24 mouse cellular contexts compared by ENCODE assay signal in genomic region chr6:101236641-101237246, GRCm38 (mm10).
DNase-seq lines count a peak whose midpoint lies in the region; ATAC-seq and TF ChIP-seq lines count a peak whose summit lies in the region.
"Had no signal": no experiment of that assay in that cellular context is flagged by ENCODE, and none has a peak within 500 bp of the region (broad histone marks: within the 10 kb centered on the region; RNA-seq: fewer than 3 reads in every experiment).

No protein-coding gene starts in this region.

- peak; percentile 34 for DNase-seq in embryonic facial prominence, embryonic 14.5 days (ENCODE audit: low spot score)
- no peak for DNase-seq in embryonic facial prominence, embryonic 10.5 days (ENCODE audit: low spot score)
- DNase-seq in kidney, adult 9 months: no peak
- DNase-seq in neural tube, embryonic 11.5 days (ENCODE audit: low spot score): peak; percentile 63
- DNase-seq in left cerebral cortex, adult 2 months (ENCODE audit: extremely low spot score in 1 of 2, low spot score in 2 of 2): no peak
- DNase-seq in heart, postnatal 14 days: no peak
- DNase-seq: adrenal gland, postnatal 14 days; cerebellum, adult 11 months; cerebellum, postnatal 14 days; gastrocnemius, postnatal 14 days; heart, adult 18-20 months; heart, postnatal 36 days; layer of hippocampus, postnatal 36 days; thymus, adult 18-20 months had no signal

- no peak for TF ChIP-seq CTCF in left cerebral cortex, adult 2 months (IDR thresholded peaks at IDR 0.05)

- no peak overlapping the region for H3K4me3 ChIP-seq in embryonic facial prominence, embryonic 14.5 days (ENCODE audit: low read depth, low read length)
- no peak overlapping the region for H3K4me3 ChIP-seq in embryonic facial prominence, embryonic 10.5 days
- H3K4me3 ChIP-seq in kidney, embryonic 14.5 days (ENCODE audit: low read length): no peak overlapping the region
- no peak overlapping the region for H3K4me3 ChIP-seq in neural tube, embryonic 11.5 days (ENCODE audit: low read depth, low read length)
- no peak overlapping the region for H3K4me3 ChIP-seq in neural tube, embryonic 15.5 days (replicated peaks)
- no peak overlapping the region for H3K4me3 ChIP-seq in left cerebral cortex, adult 2 months
- H3K4me3 ChIP-seq: erythroblast, embryonic 14.5 days; heart, embryonic 13.5 days; layer of hippocampus, adult 2 months; stomach, embryonic 15.5 days had no signal

- no peak overlapping the region for H3K4me2 ChIP-seq in embryonic facial prominence, embryonic 14.5 days (ENCODE audit: low read depth, low read length)
- no peak overlapping the region for H3K4me2 ChIP-seq in kidney, embryonic 14.5 days (replicated peaks; ENCODE audit: low read depth, low read length)
- H3K4me2 ChIP-seq in neural tube, embryonic 11.5 days (ENCODE audit: low read depth): no peak overlapping the region
- no peak overlapping the region for H3K4me2 ChIP-seq in neural tube, embryonic 15.5 days
- H3K4me2 ChIP-seq: heart, embryonic 13.5 days; stomach, embryonic 15.5 days had no signal

- H3K27me3 ChIP-seq in embryonic facial prominence, embryonic 14.5 days (replicated peaks; ENCODE audit: control insufficient read depth, insufficient read depth, low read length): no peaks in the 10 kb centered on the region
- H3K27me3 ChIP-seq in embryonic facial prominence, embryonic 10.5 days (replicated peaks; ENCODE audit: low read depth, poor library complexity, severe bottlenecking): no peaks in the 10 kb centered on the region
- H3K27me3 ChIP-seq in kidney, embryonic 14.5 days (ENCODE audit: control insufficient read depth, insufficient read depth, low read length): no peaks in the 10 kb centered on the region
- no peaks in the 10 kb centered on the region for H3K27me3 ChIP-seq in neural tube, embryonic 11.5 days (ENCODE audit: control insufficient read depth, insufficient read depth, low read length)
- H3K27me3 ChIP-seq in neural tube, embryonic 15.5 days (replicated peaks): no peaks in the 10 kb centered on the region
- H3K27me3 ChIP-seq: heart, embryonic 13.5 days; stomach, embryonic 15.5 days had no signal

- no peaks in the 10 kb centered on the region for H3K36me3 ChIP-seq in embryonic facial prominence, embryonic 14.5 days (ENCODE audit: control insufficient read depth, insufficient read depth, low read length)
- H3K36me3 ChIP-seq in embryonic facial prominence, embryonic 10.5 days (replicated peaks): no peaks in the 10 kb centered on the region
- no peaks in the 10 kb centered on the region for H3K36me3 ChIP-seq in kidney, embryonic 14.5 days (ENCODE audit: control insufficient read depth, insufficient read depth, low read length)
- no peaks in the 10 kb centered on the region for H3K36me3 ChIP-seq in neural tube, embryonic 11.5 days (ENCODE audit: control insufficient read depth, insufficient read depth, low read length)
- no peaks in the 10 kb centered on the region for H3K36me3 ChIP-seq in neural tube, embryonic 15.5 days
- H3K36me3 ChIP-seq: G1E; heart, embryonic 13.5 days; stomach, embryonic 15.5 days had no signal

- ATAC-seq in embryonic facial prominence, embryonic 14.5 days (ENCODE audit: low read depth): peak; percentile 50; the same call in 1 of the 2 replicates
- ATAC-seq in kidney, embryonic 14.5 days (ENCODE audit: low FRiP score, low TSS enrichment): peak; percentile 83
- ATAC-seq in neural tube, embryonic 11.5 days (ENCODE audit: insufficient read depth, low FRiP score, low TSS enrichment): peak; percentile 64
- ATAC-seq in neural tube, embryonic 15.5 days (ENCODE audit: low FRiP score): no peak

- no peak overlapping the region for H3K9ac ChIP-seq in embryonic facial prominence, embryonic 14.5 days (ENCODE audit: low read depth, low read length)
- H3K9ac ChIP-seq in kidney, embryonic 14.5 days (ENCODE audit: low read depth, low read length): no peak overlapping the region
- no peak overlapping the region for H3K9ac ChIP-seq in neural tube, embryonic 11.5 days (ENCODE audit: low read length)
- H3K9ac ChIP-seq in neural tube, embryonic 15.5 days (replicated peaks): no peak overlapping the region
- H3K9ac ChIP-seq: heart, embryonic 13.5 days; liver, embryonic 14.5 days; stomach, embryonic 15.5 days had no signal

- H3K4me1 ChIP-seq in embryonic facial prominence, embryonic 14.5 days (ENCODE audit: control insufficient read depth, insufficient read depth, low read length): peaks cover 11% of the 10 kb centered on the region
- H3K4me1 ChIP-seq in embryonic facial prominence, embryonic 10.5 days: peaks cover 36% of the 10 kb centered on the region
- peaks cover 7% of the 10 kb centered on the region; the same call in 1 of the 2 replicates for H3K4me1 ChIP-seq in kidney, embryonic 14.5 days (ENCODE audit: control insufficient read depth, insufficient read depth, low read length)
- H3K4me1 ChIP-seq in neural tube, embryonic 11.5 days (ENCODE audit: control insufficient read depth, insufficient read depth, low read length): peaks cover 35% of the 10 kb centered on the region
- H3K4me1 ChIP-seq in neural tube, embryonic 15.5 days: peaks cover 20% of the 10 kb centered on the region
- H3K4me1 ChIP-seq: stomach, embryonic 15.5 days had no signal

- H3K27ac ChIP-seq in embryonic facial prominence, embryonic 14.5 days (replicated peaks; ENCODE audit: low read depth, low read length): no peak overlapping the region
- no peak overlapping the region for H3K27ac ChIP-seq in embryonic facial prominence, embryonic 10.5 days (replicated peaks)
- H3K27ac ChIP-seq in kidney, embryonic 14.5 days (ENCODE audit: low read depth, low read length): no peak overlapping the region
- no peak overlapping the region for H3K27ac ChIP-seq in neural tube, embryonic 11.5 days (ENCODE audit: low read depth, low read length)
- H3K27ac ChIP-seq in neural tube, embryonic 15.5 days (replicated peaks): no peak overlapping the region
- H3K27ac ChIP-seq in left cerebral cortex, adult 2 months: no peak overlapping the region
- H3K27ac ChIP-seq: heart, embryonic 13.5 days; kidney, postnatal 0 days; layer of hippocampus, adult 2 months; liver, embryonic 14.5 days; macrophage; stomach, embryonic 15.5 days had no signal

- 36% methylated on average over 4 of the region's 5 CpGs for WGBS in embryonic facial prominence, embryonic 14.5 days
- WGBS in embryonic facial prominence, embryonic 10.5 days: 34% methylated on average over 5 of the region's 5 CpGs
- WGBS in kidney, embryonic 14.5 days: 12% methylated on average over 5 of the region's 5 CpGs
- WGBS in neural tube, embryonic 11.5 days: 10% methylated on average over 4 of the region's 5 CpGs
- WGBS in neural tube, embryonic 15.5 days: 14% methylated on average over 5 of the region's 5 CpGs

- no peaks in the 10 kb centered on the region for H3K9me3 ChIP-seq in embryonic facial prominence, embryonic 14.5 days (ENCODE audit: control insufficient read depth, low read length)
- H3K9me3 ChIP-seq in embryonic facial prominence, embryonic 10.5 days: no peaks in the 10 kb centered on the region
- no peaks in the 10 kb centered on the region for H3K9me3 ChIP-seq in kidney, embryonic 14.5 days (ENCODE audit: control insufficient read depth, low read length)
- H3K9me3 ChIP-seq in neural tube, embryonic 11.5 days (ENCODE audit: control insufficient read depth, low read length): no peaks in the 10 kb centered on the region
- no peaks in the 10 kb centered on the region for H3K9me3 ChIP-seq in neural tube, embryonic 15.5 days (replicated peaks)
- H3K9me3 ChIP-seq: heart, embryonic 13.5 days; stomach, embryonic 15.5 days had no signal

- intact Hi-C loops in left cerebral cortex, adult 2 months (cut with DNase I): no loop called here
- intact Hi-C loops in heart, postnatal 14 days (cut with DNase I): no loop called here

Comparison
In these comparisons a context has a peak if more than half of its experiments do, and no peak if none do; other contexts are left out.
1. DNase-seq: peak in embryonic facial prominence, embryonic 14.5 days (single experiment) and neural tube, embryonic 11.5 days (single experiment); none in embryonic facial prominence, embryonic 10.5 days (single experiment), kidney, adult 9 months (single experiment), left cerebral cortex, adult 2 months (0 of 2) and heart, postnatal 14 days (0 of 2).